Mouse (Mus musculus): ENCODE measurements around the gene 4930579F01Rik. TPM values are rescaled to one million over a fixed set of nuclear protein-coding genes. Genes with fewer than 3 reads are reported as not detected.
A peak's percentile ranks its signal among the peaks of the same experiment; 100 is the strongest.

4930579F01Rik gene
- total and polyA plus RNA-seq, 3 experiments: not detected

DNA sequence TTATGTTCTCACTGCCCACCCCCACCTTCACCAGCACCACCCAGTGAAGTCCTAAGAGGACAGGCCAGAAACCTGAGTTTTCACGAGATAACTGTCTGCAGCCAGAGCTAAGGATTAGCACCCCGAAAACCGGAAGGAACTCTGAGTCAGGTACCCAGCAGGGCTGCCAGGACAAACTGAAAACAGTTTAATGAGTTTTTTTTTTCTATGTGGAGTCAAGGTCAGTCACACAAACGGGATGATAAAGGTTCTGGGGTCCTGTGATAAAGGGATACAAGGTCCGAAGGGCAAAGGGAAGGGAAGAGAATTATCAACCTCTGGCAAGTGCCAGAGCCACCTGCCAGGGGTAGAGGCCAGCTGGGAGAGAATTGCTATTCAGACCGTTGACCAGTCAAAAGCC, 47.7 kb upstream of the 4930579F01Rik start:
- in situ Hi-C loops (cut with MboI; ENCODE audit: low pct_ligation_motif_present, low pct_unique_long_range_greater_than_20kb, low sequenced_read_pairs): no loop called here
- Histone ChIP-seq H3K9me3 (replicated peaks; ENCODE audit: low read length) (no peaks in the 10 kb centered on the region), H3K36me3 (replicated peaks in 1 of 2; ENCODE audit: control insufficient read depth in 1 of 2, insufficient read depth in 1 of 2, low read length in 1 of 2) (no peaks in the 10 kb centered on the region), H3K4me1 (ENCODE audit: control insufficient read depth in 1 of 2, insufficient read depth in 2 of 2) (no peaks in the 10 kb centered on the region), H3K27me3 (replicated peaks) (no peaks in the 10 kb centered on the region), H3K4me2 (ENCODE audit: insufficient read depth, low read depth, poor library complexity, severe bottlenecking) (peak overlapping the region; percentile 40; the same call in 1 of the 2 replicates), H3K4me3 (replicated peaks in 1 of 3; ENCODE audit: low read depth in 2 of 3, low read length in 2 of 3, poor library complexity in 1 of 3) (no peak overlapping the region), H3K79me2 (replicated peaks; ENCODE audit: control insufficient read depth, extremely low read depth, insufficient read depth, poor library complexity, severe bottlenecking) (no peaks in the 10 kb centered on the region), H3K9ac (ENCODE audit: insufficient read depth, low read depth) (no peak overlapping the region), H3K27ac (ENCODE audit: insufficient read depth, low read depth) (no peak overlapping the region)
- no peak for TF ChIP-seq PAX5 (IDR thresholded peaks at IDR 0.05; ENCODE audit: low read length)
- TF ChIP-seq USF1 (IDR thresholded peaks at IDR 0.05; ENCODE audit: low read depth, low read length): no peak
- TF ChIP-seq EP300 (IDR thresholded peaks at IDR 0.05; ENCODE audit: low read length): no peak
- TF ChIP-seq TCF12 (IDR thresholded peaks at IDR 0.05; ENCODE audit: low read depth, low read length): 0 out of 2 replicates have a peak, but pooled peaks have one; percentile 30
- no peak for TF ChIP-seq MYC (IDR thresholded peaks at IDR 0.05; ENCODE audit: low read depth, low read length)
- TF ChIP-seq KAT2A (IDR thresholded peaks at IDR 0.05; ENCODE audit: insufficient replicate concordance, low read length): no peak
- TF ChIP-seq ZC3H11A (IDR thresholded peaks at IDR 0.05; ENCODE audit: low read depth, low read length): no peak
- TF ChIP-seq POLR2A (IDR thresholded peaks at IDR 0.05; ENCODE audit: low read depth, low read length): no peak
- no peak for TF ChIP-seq MXI1 (IDR thresholded peaks at IDR 0.05; ENCODE audit: low read depth, low read length)
- TF ChIP-seq MAX (IDR thresholded peaks at IDR 0.05; ENCODE audit: low read length): no peak
- TF ChIP-seq MAZ (IDR thresholded peaks at IDR 0.05; ENCODE audit: low read depth, low read length): no peak
- no peak for TF ChIP-seq MEF2A (IDR thresholded peaks at IDR 0.05; ENCODE audit: borderline replicate concordance, low read depth, low read length)
- TF ChIP-seq E2F4 (IDR thresholded peaks at IDR 0.05; ENCODE audit: insufficient replicate concordance, low read depth, low read length): no peak
- peak; percentile 49 for TF ChIP-seq ZNF384 (IDR thresholded peaks at IDR 0.05; ENCODE audit: low read depth, low read length)
- DNase-seq (ENCODE audit: extremely low read depth): no peak
- dilution Hi-C loops (cut with MboI; ENCODE audit: extremely low pct_ligation_motif_present, extremely low pct_unique_long_range_greater_than_20kb, low sequenced_read_pairs): no loop called here

DNA sequence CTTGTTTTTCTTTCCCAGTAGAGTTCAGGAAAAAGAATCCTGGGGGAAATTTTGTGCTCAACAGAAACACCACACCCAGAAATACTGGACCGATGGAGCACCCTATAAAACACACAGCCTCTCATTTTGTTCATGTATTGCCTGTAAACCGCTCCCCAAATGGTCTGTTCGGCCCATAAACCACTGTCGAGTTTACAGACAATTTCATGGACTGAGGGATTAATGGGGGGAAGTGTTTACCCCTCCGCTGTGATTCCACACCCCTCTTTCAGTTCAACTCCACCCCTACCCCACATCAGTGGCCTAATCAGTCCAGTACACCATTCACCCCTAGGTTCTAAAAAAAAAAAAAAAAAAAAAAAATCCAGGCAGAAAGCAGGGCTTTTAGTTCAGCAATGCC, 47.3 kb upstream of the 4930579F01Rik start:
- dilution Hi-C loops (cut with MboI; ENCODE audit: extremely low pct_ligation_motif_present, extremely low pct_unique_long_range_greater_than_20kb, low sequenced_read_pairs) (no loop called here), in situ Hi-C loops (cut with MboI; ENCODE audit: low pct_ligation_motif_present, low pct_unique_long_range_greater_than_20kb, low sequenced_read_pairs) (no loop called here)
- H3K9ac ChIP-seq (ENCODE audit: insufficient read depth, low read depth): no peak overlapping the region
- TF ChIP-seq ZC3H11A (IDR thresholded peaks at IDR 0.05; ENCODE audit: low read depth, low read length) (no peak), MYC (IDR thresholded peaks at IDR 0.05; ENCODE audit: low read depth, low read length) (no peak), CTCF (conservative IDR thresholded peaks at IDR 0.05 in 1 of 2, IDR thresholded peaks at IDR 0.05 in 1 of 2; ENCODE audit: low read depth in 2 of 2, low read length in 2 of 2) (no peak), POLR2A (IDR thresholded peaks at IDR 0.05; ENCODE audit: low read depth, low read length) (no peak), SMC3 (IDR thresholded peaks at IDR 0.05; ENCODE audit: low read depth, low read length) (no peak), KAT2A (IDR thresholded peaks at IDR 0.05; ENCODE audit: insufficient replicate concordance, low read length) (no peak), NRF1 (IDR thresholded peaks at IDR 0.05; ENCODE audit: low read depth, low read length) (no peak), ZNF384 (IDR thresholded peaks at IDR 0.05; ENCODE audit: low read depth, low read length) (no peak), RCOR1 (conservative IDR thresholded peaks at IDR 0.05; ENCODE audit: low read depth, low read length) (no peak), PAX5 (IDR thresholded peaks at IDR 0.05; ENCODE audit: low read length) (no peak), JUN (IDR thresholded peaks at IDR 0.05; ENCODE audit: insufficient read depth, low read depth, low read length) (no peak), MAFK (IDR thresholded peaks at IDR 0.05; ENCODE audit: insufficient replicate concordance, low read length) (no peak), EP300 (IDR thresholded peaks at IDR 0.05; ENCODE audit: low read length) (no peak), E2F4 (IDR thresholded peaks at IDR 0.05; ENCODE audit: insufficient replicate concordance, low read depth, low read length) (no peak), GABPA (IDR thresholded peaks at IDR 0.05; ENCODE audit: insufficient replicate concordance, low read depth, low read length) (no peak), TCF12 (IDR thresholded peaks at IDR 0.05; ENCODE audit: low read depth, low read length) (no peak), MAZ (IDR thresholded peaks at IDR 0.05; ENCODE audit: low read depth, low read length) (no peak), UBTF (IDR thresholded peaks at IDR 0.05; ENCODE audit: low read depth, low read length) (no peak), ZKSCAN1 (IDR thresholded peaks at IDR 0.05; ENCODE audit: borderline replicate concordance, low read depth, low read length) (no peak)
- no peak for DNase-seq (ENCODE audit: extremely low read depth)
- no peak overlapping the region for H3K4me3 ChIP-seq (replicated peaks in 1 of 3; ENCODE audit: low read depth in 2 of 3, low read length in 2 of 3, poor library complexity in 1 of 3)
- H3K4me1 ChIP-seq (ENCODE audit: control insufficient read depth in 1 of 2, insufficient read depth in 2 of 2): no peaks in the 10 kb centered on the region
- H3K4me2 ChIP-seq (ENCODE audit: insufficient read depth, low read depth, poor library complexity, severe bottlenecking): 0 out of 2 replicates have a peak overlapping the region, but pooled peaks have one; percentile 40
- no peak overlapping the region for H3K27ac ChIP-seq (ENCODE audit: insufficient read depth, low read depth)
- no peaks in the 10 kb centered on the region for H3K9me3 ChIP-seq (replicated peaks; ENCODE audit: low read length)
- no peaks in the 10 kb centered on the region for H3K79me2 ChIP-seq (replicated peaks; ENCODE audit: control insufficient read depth, extremely low read depth, insufficient read depth, poor library complexity, severe bottlenecking)
- no peaks in the 10 kb centered on the region for H3K36me3 ChIP-seq (replicated peaks in 1 of 2; ENCODE audit: control insufficient read depth in 1 of 2, insufficient read depth in 1 of 2, low read length in 1 of 2)
- H3K27me3 ChIP-seq (replicated peaks): no peaks in the 10 kb centered on the region
